Mouse (Mus musculus): ENCODE measurements around the gene Gpank1. TPM values are rescaled to one million over a fixed set of nuclear protein-coding genes. Genes with fewer than 3 reads are reported as not detected.

The Gpank1 gene
- 28.7 TPM for total RNA-seq (2023)

GRCm38 (mm10) chr17:35121143-35121799 is at the start of gene Gpank1:
Gpank1 (plus strand) TSS chr17:35121455.

GRCm38 (mm10) chr17:35076507-35077176 is 44.6 kb upstream of the Gpank1 start, which contains the start of gene Ly6g6e:
Ly6g6e (plus strand) TSS chr17:35076902.

GRCm38 (mm10) chr17:35077786-35078233 is 43.4 kb upstream of the Gpank1 start, which contains the start of gene Ly6g6d:
Ly6g6d (minus strand) TSS chr17:35078065.

GRCm38 (mm10) chr17:35085208-35085865 is 35.9 kb upstream of the Gpank1 start, which contains the start of gene Ly6g6f:
Ly6g6f (minus strand) TSS chr17:35085610.

GRCm38 (mm10) chr17:35088825-35089644 is 32.2 kb upstream of the Gpank1 start, which contains the start of gene Abhd16a:
Abhd16a (plus strand) TSS chr17:35089263.

GRCm38 (mm10) chr17:35108097-35108496 is 13.2 kb upstream of the Gpank1 start, which contains the start of gene Ly6g5c:
Ly6g5c (plus strand) TSS chr17:35108279.

GRCm38 (mm10) chr17:35115046-35116019 is 5.9 kb upstream of the Gpank1 start, which contains the start of gene Ly6g5b:
Ly6g5b (minus strand) TSS chr17:35115428.

GRCm38 (mm10) chr17:35121871-35122303 is 632 bp downstream of the Gpank1 start, which contains the start of gene Csnk2b:
Csnk2b (minus strand) TSS chr17:35122053.

GRCm38 (mm10) chr17:35126206-35126611 is 5.0 kb downstream of the Gpank1 start, which contains the start of gene D17H6S53E:
D17H6S53E (plus strand) TSS chr17:35126373.

GRCm38 (mm10) chr17:35131500-35132173 is 10.4 kb downstream of the Gpank1 start, which contains the start of gene Apom:
Apom (minus strand) TSS chr17:35132050.

GRCm38 (mm10) chr17:35134801-35135590 is 13.7 kb downstream of the Gpank1 start, which contains the start of gene Bag6:
Bag6 (plus strand) TSS chr17:35135178.

GRCm38 (mm10) chr17:35164568-35165450 is 43.6 kb downstream of the Gpank1 start, which contains the start of gene Prrc2a:
Prrc2a (minus strand) TSS chr17:35164897.

Other genes with a start within 250 kb of the Gpank1 start
- 4.4 TPM for gene Zbtb12, start 242.0 kb upstream of the Gpank1 start, total RNA-seq (2023)
- gene Gm20547, start 239.4 kb upstream of the Gpank1 start, total RNA-seq (2023): 0.38 TPM
- gene C2, start 223.2 kb upstream of the Gpank1 start, total RNA-seq (2023): 1.6 TPM
- 113 TPM for gene Ehmt2, start 223.0 kb upstream of the Gpank1 start, total RNA-seq (2023)
- not detected for gene Slc44a4, start 207.0 kb upstream of the Gpank1 start, total RNA-seq (2023)
- gene Neu1, start 190.2 kb upstream of the Gpank1 start, total RNA-seq (2023): 44.2 TPM
- 97.6 TPM for gene Hspa1b, start 162.2 kb upstream of the Gpank1 start, total RNA-seq (2023)
- gene Gm20481, start 151.5 kb upstream of the Gpank1 start, total RNA-seq (2023): not detected
- gene Hspa1a, start 149.3 kb upstream of the Gpank1 start, total RNA-seq (2023): 57.4 TPM
- not detected for gene Hspa1l, start 148.8 kb upstream of the Gpank1 start, total RNA-seq (2023)
- 24.0 TPM for gene Lsm2, start 139.6 kb upstream of the Gpank1 start, total RNA-seq (2023)
- 85.0 TPM for gene Vars, start 120.5 kb upstream of the Gpank1 start, total RNA-seq (2023)
- gene Vwa7, start 104.9 kb upstream of the Gpank1 start, total RNA-seq (2023): not detected
- gene Sapcd1, start 93.4 kb upstream of the Gpank1 start, total RNA-seq (2023): 1.4 TPM
- gene Msh5, start 74.7 kb upstream of the Gpank1 start, total RNA-seq (2023): 3.2 TPM
- 137 TPM for gene Clic1, start 71.5 kb upstream of the Gpank1 start, total RNA-seq (2023)
- gene Ddah2, start 62.4 kb upstream of the Gpank1 start, total RNA-seq (2023): 0.70 TPM
- not detected for gene Ly6g6c, start 56.1 kb upstream of the Gpank1 start, total RNA-seq (2023)
- gene Mpig6b, start 55.3 kb upstream of the Gpank1 start, total RNA-seq (2023): not detected
- gene Ly6g6e, start 44.6 kb upstream of the Gpank1 start, total RNA-seq (2023): not detected
- not detected for gene Ly6g6d, start 43.4 kb upstream of the Gpank1 start, total RNA-seq (2023)
- not detected for gene Ly6g6f, start 35.8 kb upstream of the Gpank1 start, total RNA-seq (2023)
- gene Abhd16a, start 32.2 kb upstream of the Gpank1 start, total RNA-seq (2023): 60.6 TPM
- gene Ly6g5c, start 13.2 kb upstream of the Gpank1 start, total RNA-seq (2023): not detected
- 1.5 TPM for gene Ly6g5b, start 6.0 kb upstream of the Gpank1 start, total RNA-seq (2023)
- gene Csnk2b, start 598 bp downstream of the Gpank1 start, total RNA-seq (2023): 118 TPM
- 15.3 TPM for gene D17H6S53E, start 4.9 kb downstream of the Gpank1 start, total RNA-seq (2023)
- not detected for gene Apom, start 10.6 kb downstream of the Gpank1 start, total RNA-seq (2023)
- gene Bag6, start 13.7 kb downstream of the Gpank1 start, total RNA-seq (2023): 487 TPM
- gene Prrc2a, start 43.4 kb downstream of the Gpank1 start, total RNA-seq (2023): 292 TPM
- 8.6 TPM for gene Aif1, start 54.6 kb downstream of the Gpank1 start, total RNA-seq (2023)
- 9.5 TPM for gene Lst1, start 67.0 kb downstream of the Gpank1 start, total RNA-seq (2023)
- 417 TPM for gene Ltb, start 73.0 kb downstream of the Gpank1 start, total RNA-seq (2023)
- 11.3 TPM for gene Tnf, start 80.6 kb downstream of the Gpank1 start, total RNA-seq (2023)
- gene Lta, start 83.9 kb downstream of the Gpank1 start, total RNA-seq (2023): 15.7 TPM
- gene Gm16181, start 99.4 kb downstream of the Gpank1 start, total RNA-seq (2023): not detected
- 1.00 TPM for gene Atp6v1g2, start 112.2 kb downstream of the Gpank1 start, total RNA-seq (2023)
- gene Nfkbil1, start 114.3 kb downstream of the Gpank1 start, total RNA-seq (2023): 9.4 TPM
- 422 TPM for gene Ddx39b, start 120.3 kb downstream of the Gpank1 start, total RNA-seq (2023)
- 2,346 TPM for gene H2-D1, start 141.3 kb downstream of the Gpank1 start, total RNA-seq (2023)
- 12.5 TPM for gene H2-Q1, start 198.9 kb downstream of the Gpank1 start, total RNA-seq (2023)
- gene H2-Q2, start 220.8 kb downstream of the Gpank1 start, total RNA-seq (2023): 9.6 TPM

All from CD4-positive naive resting alpha-beta T cell, adult 76 days (primary cell).